Mouse (Mus musculus) lung, adult 2 months (tissue): ENCODE data around the gene Rev1.

Experiments used
- CTCF ChIP-seq: fragments of 200-500 bp; IDR thresholded peaks from 2 replicates; pipeline ENCODE4 v1.5.1; 2011; ENCODE audit warnings: mild to moderate bottlenecking, low read length, control low read depth; ENCODE audit not compliant: insufficient read depth
- POLR2A ChIP-seq: fragments of 200-500 bp; IDR thresholded peaks from 2 replicates; pipeline ENCODE4 v1.6.1; 2011; ENCODE audit warnings: low read depth, mild to moderate bottlenecking, control low read depth, low read length, borderline replicate concordance; ENCODE audit errors: extremely low read depth

DNA sequence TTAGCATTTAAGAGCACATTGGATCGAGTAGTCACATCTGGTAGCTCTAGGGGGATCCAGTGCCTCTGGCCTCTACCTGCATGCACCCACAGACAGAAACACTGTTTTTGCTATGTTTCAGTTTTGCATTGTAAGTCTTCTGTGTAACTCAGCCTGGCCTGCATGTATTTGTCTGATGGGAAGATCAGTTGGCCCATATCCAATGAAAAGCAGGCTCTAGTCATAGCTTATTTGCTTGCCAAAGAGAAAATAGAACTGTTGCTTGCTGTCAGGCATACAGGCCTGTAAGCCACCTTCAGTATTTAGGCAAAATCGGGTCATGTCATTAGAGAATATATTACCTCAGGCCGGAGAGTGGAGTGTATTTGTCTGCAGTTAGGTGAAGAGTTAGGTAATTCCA is 81.5 kb downstream of the Rev1 start:
- TF ChIP-seq CTCF: no peak
- TF ChIP-seq POLR2A: no peak
